Mouse (Mus musculus) spleen, adult 2 months (tissue): ENCODE data around the gene Sik1.
"Not testable (repeated sequence)": the region's sequence is repeated elsewhere in the genome, so short reads cannot be mapped to it uniquely, and the experiment has no call there.

Experiments
- CTCF ChIP-seq: fragments of 200-500 bp; IDR thresholded peaks from 2 replicates; pipeline ENCODE4 v1.5.1; 2011; ENCODE audit warnings: mild to moderate bottlenecking, inconsistent platforms; ENCODE audit not compliant: insufficient read depth, insufficient read length, insufficient replicate concordance; ENCODE audit errors: extremely low read depth
- POLR2A ChIP-seq: fragments of 200-500 bp; IDR thresholded peaks from 2 replicates; pipeline ENCODE4 v1.6.1; 2011; ENCODE audit warnings: low read depth, low read length, inconsistent platforms

DNA sequence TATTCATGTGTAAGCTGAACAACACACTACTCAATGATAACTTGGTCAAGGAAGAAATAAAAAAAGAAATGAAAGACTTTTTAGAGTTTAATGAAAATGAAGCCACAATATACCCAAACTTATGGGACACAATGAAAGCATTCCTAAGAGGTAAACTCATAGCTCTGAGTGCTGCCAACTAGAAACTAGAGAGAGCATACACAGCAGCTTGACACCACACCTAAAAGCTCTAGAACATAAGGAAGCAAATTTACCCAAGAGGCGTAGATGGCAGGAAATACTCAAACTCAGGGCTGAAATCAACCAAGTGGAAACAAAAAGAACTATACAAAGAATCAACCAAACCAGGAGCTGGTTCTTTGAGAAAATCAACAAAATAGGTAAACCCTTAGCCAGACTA is 29.1 kb upstream of the Sik1 start:
- not testable (repeated sequence) for TF ChIP-seq CTCF, POLR2A
